8 mouse cellular contexts compared by ENCODE assay signal in genomic region chr2:181598454-181599351, GRCm38 (mm10). TPM values are rescaled to one million over a fixed set of nuclear protein-coding genes. Genes with fewer than 3 reads are reported as not detected.
DNase-seq lines count a peak whose midpoint lies in the region; ATAC-seq and TF ChIP-seq lines count a peak whose summit lies in the region.

TSS of gene Samd10 (minus strand) at chr2:181599212.

- H3K4me1 ChIP-seq in ES-E14 (ENCODE audit: control insufficient read depth in 2 of 2, insufficient read depth in 2 of 2, low read length in 2 of 2, poor library complexity in 1 of 2) = peaks cover 4 to 6% of the 10 kb centered on the region in 2 experiments; a peak in 2 of 4 replicates
- H3K4me1 ChIP-seq in embryonic fibroblast, embryonic 13.5 days (ENCODE audit: control insufficient read depth, insufficient read depth, low read length) = peaks cover 8% of the 10 kb centered on the region; the same call in 1 of the 2 replicates
- H3K4me1 ChIP-seq in hindbrain, embryonic 14.5 days (replicated peaks; ENCODE audit: control insufficient read depth, insufficient read depth, low read length) = peaks cover 42% of the 10 kb centered on the region

- H3K9me3 ChIP-seq in ES-E14 (ENCODE audit: control insufficient read depth, insufficient read depth, low read depth, low read length) = no peaks in the 10 kb centered on the region
- no peaks in the 10 kb centered on the region for H3K9me3 ChIP-seq in hindbrain, embryonic 14.5 days (ENCODE audit: control insufficient read depth, low read length)

- no peak for TF ChIP-seq CTCF in embryonic fibroblast, embryonic 13.5 days (IDR thresholded peaks at IDR 0.05; ENCODE audit: borderline replicate concordance, insufficient read depth, low read length)

- H3K36me3 ChIP-seq in ES-E14 (ENCODE audit: control insufficient read depth, insufficient read depth, low read length, poor library complexity, severe bottlenecking) = no peaks in the 10 kb centered on the region
- H3K36me3 ChIP-seq in hindbrain, embryonic 14.5 days (replicated peaks; ENCODE audit: control insufficient read depth, insufficient read depth) = peaks cover 17% of the 10 kb centered on the region

- no peak within 1 kb of the TSS for H3K27ac ChIP-seq in ES-E14 (ENCODE audit: insufficient read depth, low read depth, low read length, poor library complexity, severe bottlenecking)
- no peak within 1 kb of the TSS for H3K27ac ChIP-seq in embryonic fibroblast, embryonic 13.5 days (ENCODE audit: insufficient read depth, low read length)
- H3K27ac ChIP-seq in hindbrain, embryonic 14.5 days = peak within 1 kb of the TSS; percentile 94

- H3K27me3 ChIP-seq in hindbrain, embryonic 14.5 days (ENCODE audit: control insufficient read depth, insufficient read depth, low read length) = no peaks in the 10 kb centered on the region

- H3K4me3 ChIP-seq in ES-E14 (ENCODE audit: insufficient read depth in 1 of 2, low read depth in 1 of 2, low read length in 2 of 2, poor library complexity in 1 of 2, severe bottlenecking in 1 of 2) = peak within 1 kb of the TSS; percentile 90 to 91
- peak within 1 kb of the TSS; percentile 56 for H3K4me3 ChIP-seq in embryonic fibroblast, embryonic 13.5 days (ENCODE audit: insufficient read depth, low read length)
- H3K4me3 ChIP-seq in hindbrain, embryonic 14.5 days (replicated peaks; ENCODE audit: low read length) = peak within 1 kb of the TSS; percentile 81

- ATAC-seq in hindbrain, embryonic 14.5 days (ENCODE audit: low FRiP score) = peak; percentile 61

- 2% methylated on average over 69 of the region's 71 CpGs for WGBS in hindbrain, embryonic 14.5 days

- DNase-seq in ES-E14 (ENCODE audit: low read depth, low spot score) = no peak
- peak; percentile 63 to 79 for DNase-seq in adrenal gland, postnatal 36 days
- DNase-seq in hindbrain, embryonic 14.5 days (ENCODE audit: low spot score) = peak; percentile 65
- DNase-seq in layer of hippocampus, postnatal 25 days (ENCODE audit: extremely low spot score in 1 of 2, low spot score in 1 of 2) = peak; percentile 47 to 54
- DNase-seq in lung, postnatal 14 days = peak; percentile 54
- DNase-seq in retina, postnatal 1 day = peak; percentile 72
- peak; percentile 63 for DNase-seq in yolk sac, embryonic 10.5 days (ENCODE audit: low spot score)

- in situ Hi-C loops in ES-E14 (cut with MboI; ENCODE audit: low sequenced_read_pairs in 2 of 2, unreplicated experiment in 2 of 2) = no loop called here

- peak within 1 kb of the TSS; percentile 83 for H3K9ac ChIP-seq in ES-E14 (ENCODE audit: insufficient read depth, low read depth, low read length, poor library complexity, severe bottlenecking)
- H3K9ac ChIP-seq in hindbrain, embryonic 14.5 days = peak within 1 kb of the TSS; percentile 91

- H3K4me2 ChIP-seq in hindbrain, embryonic 14.5 days (replicated peaks) = peak within 1 kb of the TSS; percentile 73

- no peak; the same call in 1 of the 2 replicates for TF ChIP-seq POLR2A in embryonic fibroblast, embryonic 13.5 days (IDR thresholded peaks at IDR 0.05; ENCODE audit: low read depth, low read length)

TF ChIP-seq in ES-E14, 5 proteins besides CTCF, POLR2A, EP300 and RAD21:
- TF ChIP-seq CHD2 (IDR thresholded peaks at IDR 0.05; ENCODE audit: low read depth, low read length) (no peak), ZC3H11A (IDR thresholded peaks at IDR 0.05; ENCODE audit: borderline replicate concordance, low read depth, low read length) (no peak), ZNF384 (IDR thresholded peaks at IDR 0.05; ENCODE audit: low read depth, low read length) (no peak), HCFC1 (IDR thresholded peaks at IDR 0.05; ENCODE audit: borderline replicate concordance, insufficient read depth, low read length) (no peak), MAFK (IDR thresholded peaks at IDR 0.05; ENCODE audit: insufficient read depth, low read depth, low read length) (no peak)
TF ChIP-seq in ES-E14: peak in this region for 0.

RNA-seq across cellular contexts. Expression of gene Samd10, which starts in this region (rescaled TPM):
- total RNA-seq in ES-E14 (2012; rRNA removed) = 3.4 TPM in 2 replicates
- total RNA-seq in adrenal gland, postnatal 36 days (2021) = 10 to 100 TPM; 13.8 to 14.7 TPM
- 3.6 and 3.7 TPM in 2 replicates for polyA plus RNA-seq in embryonic fibroblast, embryonic 13.5 days (2011; ENCODE audit: insufficient read length, low read depth, missing spikeins)
- polyA plus RNA-seq in hindbrain, embryonic 14.5 days (2014; fragmentation: Nextera tagmentation; extraction: Ambion mirVana) = 192 and 211 TPM in 2 replicates
- 10 to 100 TPM; 11.7 to 14.2 TPM for total RNA-seq in layer of hippocampus, postnatal 25 days (2021)

Comparison
In these comparisons a context has a peak if more than half of its experiments do, and no peak if none do; other contexts are left out.
1. RNA of gene Samd10 (polyA plus RNA-seq): 192 to 211 TPM in hindbrain, embryonic 14.5 days; 3.6 to 3.7 TPM in embryonic fibroblast, embryonic 13.5 days; every median in the first group is over 10 times any median in the second.
2. Peak in every context shown above with its lines, with median percentiles within 50 percentile points of each other: H3K4me3 ChIP-seq.